ENCODE assay signal across 8 mouse cellular contexts in genomic region chr5:21702009-21702364, GRCm38 (mm10). TPM values are rescaled to one million over a fixed set of nuclear protein-coding genes. Genes with fewer than 3 reads are reported as not detected.
DNase-seq lines count a peak whose midpoint lies in the region; ATAC-seq and TF ChIP-seq lines count a peak whose summit lies in the region.

No protein-coding gene starts in this region.

- no peak for TF ChIP-seq EP300 in stomach, postnatal 0 days (optimal IDR thresholded peaks at IDR 0.05)

- no peaks in the 10 kb centered on the region for H3K36me3 ChIP-seq in limb, embryonic 15.5 days
- H3K36me3 ChIP-seq in stomach, postnatal 0 days (ENCODE audit: control insufficient read depth, insufficient read depth, low read length) = no peaks in the 10 kb centered on the region

- H3K4me1 ChIP-seq in cerebellum, adult 2 months (ENCODE audit: control insufficient read depth, insufficient read depth, low read length) = no peaks in the 10 kb centered on the region; the same call in 1 of the 2 replicates
- no peaks in the 10 kb centered on the region for H3K4me1 ChIP-seq in limb, embryonic 15.5 days
- H3K4me1 ChIP-seq in stomach, postnatal 0 days (replicated peaks; ENCODE audit: control insufficient read depth, insufficient read depth) = no peaks in the 10 kb centered on the region

- DNase-seq in cerebellum, adult 2 months = no peak
- DNase-seq in cerebellum, postnatal 14 days = no peak
- DNase-seq in retina, embryonic 14.5 days (ENCODE audit: low spot score) = peak; percentile 11
- no peak for DNase-seq in retina, postnatal 1 day
- DNase-seq in stomach, postnatal 0 days (ENCODE audit: low spot score) = no peak
- no peak for DNase-seq in thymus, postnatal 36 days
- no peak for DNase-seq in adrenal gland, adult 18-20 months (ENCODE audit: low spot score in 2 of 2)

- H3K4me2 ChIP-seq in limb, embryonic 15.5 days = peak overlapping the region; percentile 75
- H3K4me2 ChIP-seq in stomach, postnatal 0 days (replicated peaks; ENCODE audit: low read depth) = peak overlapping the region; percentile 67

- no peak overlapping the region; the same call in 1 of the 2 replicates for H3K9ac ChIP-seq in limb, embryonic 15.5 days
- H3K9ac ChIP-seq in stomach, postnatal 0 days (ENCODE audit: low read length) = no peak overlapping the region; the same call in 1 of the 2 replicates

- H3K27me3 ChIP-seq in cerebellum, adult 2 months (ENCODE audit: control insufficient read depth, insufficient read depth, low read length) = no peaks in the 10 kb centered on the region
- no peaks in the 10 kb centered on the region for H3K27me3 ChIP-seq in limb, embryonic 15.5 days
- no peaks in the 10 kb centered on the region for H3K27me3 ChIP-seq in stomach, postnatal 0 days (ENCODE audit: control insufficient read depth, insufficient read depth, low read length)

- peak overlapping the region; percentile 92 for H3K4me3 ChIP-seq in cerebellum, adult 2 months (replicated peaks; ENCODE audit: insufficient read depth, low read depth, low read length)
- peak overlapping the region; percentile 73 for H3K4me3 ChIP-seq in limb, embryonic 15.5 days
- peak overlapping the region; percentile 67 for H3K4me3 ChIP-seq in stomach, postnatal 0 days (ENCODE audit: low read depth, low read length)

- 43% methylated on average over 2 of the region's 2 CpGs for WGBS in cerebellum, adult 2 months
- WGBS in limb, embryonic 15.5 days = 51% methylated on average over 2 of the region's 2 CpGs
- 54% methylated on average over 2 of the region's 2 CpGs for WGBS in stomach, postnatal 0 days

- no peak for ATAC-seq in limb, embryonic 15.5 days (ENCODE audit: insufficient number of reproducible peaks, low FRiP score, low TSS enrichment, low read depth)
- no peak for ATAC-seq in stomach, postnatal 0 days (ENCODE audit: low FRiP score, low TSS enrichment)

- H3K27ac ChIP-seq in cerebellum, adult 2 months (ENCODE audit: insufficient read depth, low read length) = peak overlapping the region; percentile 97
- H3K27ac ChIP-seq in limb, embryonic 15.5 days = peak overlapping the region; percentile 97
- no peak overlapping the region; the same call in 1 of the 2 replicates for H3K27ac ChIP-seq in stomach, postnatal 0 days (replicated peaks)

- TF ChIP-seq CTCF in cerebellum, adult 2 months (IDR thresholded peaks at IDR 0.05; ENCODE audit: borderline replicate concordance, insufficient read depth, low read depth, low read length) = no peak
- no peak for TF ChIP-seq CTCF in stomach, postnatal 0 days (IDR thresholded peaks at IDR 0.05; ENCODE audit: low read depth)

- TF ChIP-seq POLR2A in cerebellum, adult 2 months (IDR thresholded peaks at IDR 0.05; ENCODE audit: borderline replicate concordance, insufficient read depth, low read length) = no peak

- H3K9me3 ChIP-seq in limb, embryonic 15.5 days = no peaks in the 10 kb centered on the region
- no peaks in the 10 kb centered on the region for H3K9me3 ChIP-seq in stomach, postnatal 0 days (ENCODE audit: control insufficient read depth, low read length)

RNA-seq across cellular contexts. Expression of gene Napepld, which starts 0.8 kb away (rescaled TPM):
- 7.4 and 7.7 TPM in 2 replicates for polyA plus RNA-seq in cerebellum, adult 2 months (2012; rRNA removed)
- polyA plus RNA-seq in limb, embryonic 15.5 days (2015; fragmentation: Nextera tagmentation; extraction: Ambion mirVana) = 1.8 and 2.0 TPM in 2 replicates
- polyA plus RNA-seq in stomach, postnatal 0 days (2015; fragmentation: Nextera tagmentation; extraction: Ambion mirVana) = 3.3 and 3.7 TPM in 2 replicates
- total RNA-seq in adrenal gland, adult 18-20 months (2021) = 10 to 100 TPM in 1 of 2 experiments, 1 to 10 TPM in 1; 9.8 to 26.2 TPM

RNA-seq across cellular contexts. Expression of gene Pmpcb, which starts 35.0 kb away (rescaled TPM):
- polyA plus RNA-seq in cerebellum, adult 2 months (2012; rRNA removed) = 76.7 and 81.8 TPM in 2 replicates
- 67.7 and 80.0 TPM in 2 replicates for polyA plus RNA-seq in limb, embryonic 15.5 days (2015; fragmentation: Nextera tagmentation; extraction: Ambion mirVana)
- 53.6 and 56.7 TPM in 2 replicates for polyA plus RNA-seq in stomach, postnatal 0 days (2015; fragmentation: Nextera tagmentation; extraction: Ambion mirVana)
- 100 to 1,000 TPM; 262 to 276 TPM for total RNA-seq in adrenal gland, adult 18-20 months (2021)

RNA-seq across cellular contexts. Expression of gene Armc10, which starts 56.4 kb away (rescaled TPM):
- 17.3 and 17.9 TPM in 2 replicates for polyA plus RNA-seq in cerebellum, adult 2 months (2012; rRNA removed)
- polyA plus RNA-seq in limb, embryonic 15.5 days (2015; fragmentation: Nextera tagmentation; extraction: Ambion mirVana) = 27.5 and 35.7 TPM in 2 replicates
- 20.5 and 21.0 TPM in 2 replicates for polyA plus RNA-seq in stomach, postnatal 0 days (2015; fragmentation: Nextera tagmentation; extraction: Ambion mirVana)
- total RNA-seq in adrenal gland, adult 18-20 months (2021) = 10 to 100 TPM; 11.8 to 17.0 TPM

RNA-seq across cellular contexts. Expression of gene Fbxl13, which starts 56.6 kb away (rescaled TPM):
- polyA plus RNA-seq in cerebellum, adult 2 months (2012; rRNA removed) = 0.21 and 0.30 TPM in 2 replicates
- polyA plus RNA-seq in limb, embryonic 15.5 days (2015; fragmentation: Nextera tagmentation; extraction: Ambion mirVana) = 0.27 TPM in 1 of 2 replicates, not detected in the other
- 0.17 and 0.28 TPM in 2 replicates for polyA plus RNA-seq in stomach, postnatal 0 days (2015; fragmentation: Nextera tagmentation; extraction: Ambion mirVana)
- total RNA-seq in adrenal gland, adult 18-20 months (2021) = under 1 TPM in 1 of 2 experiments, not detected in 1; 0.20 TPM
